Mouse (Mus musculus) CH12.LX (cell line): Measurements from ENCODE around the gene Lrp10. TPM values are rescaled to one million over a fixed set of nuclear protein-coding genes. Genes with fewer than 3 reads are reported as not detected.

ENCODE experiments used
- DNase-seq: peaks from one replicate; pipeline ENCODE4 v3.0.0-alpha.2; 2013; ENCODE audit errors: extremely low read depth
- H3K27ac ChIP-seq: 2 replicates; pipeline ENCODE4 v1.5.1; 2012; ENCODE audit warnings: low read depth, mild to moderate bottlenecking, control low read depth, moderate library complexity; ENCODE audit not compliant: insufficient read depth
- H3K27me3 ChIP-seq: replicated peaks from 2 replicates; pipeline ENCODE3; 2012; ENCODE audit warnings: inconsistent platforms
- H3K36me3 ChIP-seq, 2 experiments: replicated peaks in 1 of 2; 2 replicates each; pipeline versions ENCODE3 to v1.6.1; 2012; ENCODE audit warnings: inconsistent platforms in 1 of 2, low read length in 1 of 2, mild to moderate bottlenecking in 1 of 2, mixed read lengths in 1 of 2, moderate library complexity in 1 of 2; ENCODE audit not compliant: control insufficient read depth in 1 of 2, insufficient read depth in 1 of 2
- H3K4me1 ChIP-seq, 2 experiments: 2 replicates each; pipeline ENCODE4 v1.6.1; 2012; ENCODE audit warnings: inconsistent platforms in 1 of 2, moderate library complexity in 1 of 2; ENCODE audit not compliant: insufficient read depth in 2 of 2, control insufficient read depth in 1 of 2
- H3K4me2 ChIP-seq: 2 replicates; pipeline ENCODE4 v1.6.1; 2012; ENCODE audit warnings: low read depth, mild to moderate bottlenecking, control low read depth; ENCODE audit not compliant: poor library complexity, insufficient read depth, severe bottlenecking
- H3K4me3 ChIP-seq, 3 experiments: fragments of 150-350 bp in 1 of 3; sonication (generic) in 1 of 3; replicated peaks in 1 of 3; 2 replicates each; pipeline versions ENCODE3 to v1.5.1; 2011 to 2012; ENCODE audit warnings: low read depth in 2 of 3, low read length in 2 of 3, mild to moderate bottlenecking in 2 of 3, moderate library complexity in 2 of 3, control low read depth in 1 of 3, improper control_type of control experiment in 1 of 3, inconsistent platforms in 1 of 3, mixed read lengths in 1 of 3; ENCODE audit not compliant: poor library complexity in 1 of 3
- H3K79me2 ChIP-seq: replicated peaks from 2 replicates; pipeline ENCODE4 v1.6.1; 2012; ENCODE audit warnings: mild to moderate bottlenecking, moderate library complexity; ENCODE audit not compliant: control insufficient read depth, poor library complexity, insufficient read depth, severe bottlenecking; ENCODE audit errors: extremely low read depth
- H3K9ac ChIP-seq: 2 replicates; pipeline ENCODE4 v1.6.1; 2012; ENCODE audit warnings: low read depth, mild to moderate bottlenecking, control low read depth, moderate library complexity; ENCODE audit not compliant: insufficient read depth
- H3K9me3 ChIP-seq: replicated peaks from 2 replicates; pipeline ENCODE3; 2012; ENCODE audit warnings: low read length, inconsistent platforms, mixed read lengths
- BHLHE40 ChIP-seq: IDR thresholded peaks from 2 replicates; pipeline ENCODE4 v1.6.1; 2011; ENCODE audit warnings: mild to moderate bottlenecking, low read depth, low read length, improper control_type of control experiment
- CHD2 ChIP-seq: IDR thresholded peaks from 2 replicates; pipeline ENCODE4 v1.6.1; 2011; ENCODE audit warnings: low read length, improper control_type of control experiment
- E2F4 ChIP-seq: IDR thresholded peaks from 2 replicates; pipeline ENCODE4 v1.6.1; 2011; ENCODE audit warnings: low read depth, low read length, improper control_type of control experiment; ENCODE audit not compliant: insufficient replicate concordance
- ELF1 ChIP-seq: IDR thresholded peaks from 2 replicates; pipeline ENCODE4 v1.6.1; 2014; ENCODE audit warnings: low read depth, mild to moderate bottlenecking, inconsistent platforms, low read length, improper control_type of control experiment
- ETS1 ChIP-seq: conservative IDR thresholded peaks from 2 replicates; pipeline ENCODE4 v1.6.1; 2012; ENCODE audit warnings: low read depth, mild to moderate bottlenecking, inconsistent platforms, low read length, improper control_type of control experiment, moderate library complexity
- HCFC1 ChIP-seq: IDR thresholded peaks from 2 replicates; pipeline ENCODE4 v1.6.1; 2012; ENCODE audit warnings: low read depth, mild to moderate bottlenecking, inconsistent platforms, low read length, improper control_type of control experiment
- JUN ChIP-seq: IDR thresholded peaks from 2 replicates; pipeline ENCODE4 v1.6.1; 2011; ENCODE audit warnings: low read depth, mild to moderate bottlenecking, low read length, improper control_type of control experiment, moderate library complexity; ENCODE audit not compliant: insufficient read depth
- MAFK ChIP-seq: IDR thresholded peaks from 2 replicates; pipeline ENCODE4 v1.6.1; 2011; ENCODE audit warnings: low read length, improper control_type of control experiment; ENCODE audit not compliant: insufficient replicate concordance
- MAZ ChIP-seq: IDR thresholded peaks from 2 replicates; pipeline ENCODE4 v1.6.1; 2012; ENCODE audit warnings: low read depth, mild to moderate bottlenecking, inconsistent platforms, low read length, improper control_type of control experiment, moderate library complexity
- MXI1 ChIP-seq: IDR thresholded peaks from 2 replicates; pipeline ENCODE4 v1.6.1; 2011; ENCODE audit warnings: mild to moderate bottlenecking, low read depth, low read length, improper control_type of control experiment
- MYC ChIP-seq: IDR thresholded peaks from 2 replicates; pipeline ENCODE4 v1.6.1; 2011; ENCODE audit warnings: low read depth, mild to moderate bottlenecking, improper control_type of control experiment, low read length
- NRF1 ChIP-seq: IDR thresholded peaks from 2 replicates; pipeline ENCODE4 v1.6.1; 2014; ENCODE audit warnings: low read depth, mild to moderate bottlenecking, inconsistent platforms, low read length, improper control_type of control experiment, moderate library complexity
- PAX5 ChIP-seq: IDR thresholded peaks from 2 replicates; pipeline ENCODE4 v1.6.1; 2012; ENCODE audit warnings: low read length, inconsistent platforms, mixed read lengths
- SMC3 ChIP-seq: IDR thresholded peaks from 2 replicates; pipeline ENCODE4 v1.6.1; 2011; ENCODE audit warnings: low read depth, low read length, improper control_type of control experiment
- TBP ChIP-seq: conservative IDR thresholded peaks from 2 replicates; pipeline ENCODE4 v1.6.1; 2011; ENCODE audit warnings: low read depth, low read length, improper control_type of control experiment
- TCF12 ChIP-seq: IDR thresholded peaks from 2 replicates; pipeline ENCODE4 v1.6.1; 2014; ENCODE audit warnings: low read depth, mild to moderate bottlenecking, inconsistent platforms, low read length, improper control_type of control experiment
- USF2 ChIP-seq: conservative IDR thresholded peaks from 2 replicates; pipeline ENCODE4 v1.6.1; 2011; ENCODE audit warnings: low read depth, low read length, improper control_type of control experiment
- ZKSCAN1 ChIP-seq: IDR thresholded peaks from 2 replicates; pipeline ENCODE4 v1.6.1; 2012; ENCODE audit warnings: low read depth, inconsistent platforms, low read length, improper control_type of control experiment, borderline replicate concordance
- dilution Hi-C: fragments of 300-500 bp; cut with MboI; formaldehyde crosslinking; loops from 2 replicates; pipeline ENCODE4 v1.14.3; 2020; ENCODE audit warnings: low sequenced_read_pairs; ENCODE audit not compliant: extremely low pct_unique_long_range_greater_than_20kb, extremely low pct_ligation_motif_present
- in situ Hi-C: fragments of 300-500 bp; cut with MboI; formaldehyde crosslinking; loops from 3 replicates; pipeline ENCODE4 v1.14.3; 2019; ENCODE audit warnings: low sequenced_read_pairs, low pct_ligation_motif_present, low pct_unique_long_range_greater_than_20kb, mixed read lengths
- polyA plus RNA-seq: library from polyadenylated mRNA; unstranded; fragments of >175 nt; gene quantifications from 2 replicates; pipeline ENCODE4 v1.2.1, GENCODE M21; 2012; ENCODE audit warnings: low read depth; ENCODE audit not compliant: insufficient read length
- total RNA-seq, 2 experiments: library from RNA; depleted of rRNA; stranded (reverse); fragments of 300-350 nt in 1 of 2; fragments of >200 nt in 1 of 2; gene quantifications; 2 replicates each; pipeline ENCODE4 v1.2.3; 2012 to 2014

The Lrp10 gene
- total and polyA plus RNA-seq, 3 experiments: 28.7 to 79.8 (median 60.0) TPM

- DNase-seq: no peak
- Histone ChIP-seq H3K27ac (no peak within 1 kb of the TSS), H3K4me2 (no peak within 1 kb of the TSS), H3K9ac (no peak within 1 kb of the TSS), H3K4me1 (peaks cover 16 to 32% of the 10 kb centered on the region in 2 experiments), H3K36me3 (peaks cover 0 to 11% of the 10 kb centered on the region in 2 experiments), H3K27me3 (no peaks in the 10 kb centered on the region), H3K9me3 (no peaks in the 10 kb centered on the region), H3K4me3 (no peak within 1 kb of the TSS), H3K79me2 (no peaks in the 10 kb centered on the region)
- in situ Hi-C loops (no loop called here), dilution Hi-C loops (no loop called here)
- no peak for TF ChIP-seq JUN
- TF ChIP-seq MAZ: no peak
- TF ChIP-seq E2F4: no peak
- no peak for TF ChIP-seq TCF12
- TF ChIP-seq MXI1: no peak
- no peak for TF ChIP-seq BHLHE40
- no peak for TF ChIP-seq ZKSCAN1
- no peak for TF ChIP-seq MAFK
- no peak for TF ChIP-seq ETS1
- no peak for TF ChIP-seq ELF1
- TF ChIP-seq MYC: no peak
- TF ChIP-seq USF2: no peak
- no peak for TF ChIP-seq PAX5
- no peak for TF ChIP-seq HCFC1
- TF ChIP-seq SMC3: no peak
Measured at GRCm38 (mm10) chr14:54475941-54476844, 12.3 kb downstream of the Lrp10 start, which contains the start of gene Rem2. TSS of gene Rem2 (plus strand) at chr14:54476100.

DNA sequence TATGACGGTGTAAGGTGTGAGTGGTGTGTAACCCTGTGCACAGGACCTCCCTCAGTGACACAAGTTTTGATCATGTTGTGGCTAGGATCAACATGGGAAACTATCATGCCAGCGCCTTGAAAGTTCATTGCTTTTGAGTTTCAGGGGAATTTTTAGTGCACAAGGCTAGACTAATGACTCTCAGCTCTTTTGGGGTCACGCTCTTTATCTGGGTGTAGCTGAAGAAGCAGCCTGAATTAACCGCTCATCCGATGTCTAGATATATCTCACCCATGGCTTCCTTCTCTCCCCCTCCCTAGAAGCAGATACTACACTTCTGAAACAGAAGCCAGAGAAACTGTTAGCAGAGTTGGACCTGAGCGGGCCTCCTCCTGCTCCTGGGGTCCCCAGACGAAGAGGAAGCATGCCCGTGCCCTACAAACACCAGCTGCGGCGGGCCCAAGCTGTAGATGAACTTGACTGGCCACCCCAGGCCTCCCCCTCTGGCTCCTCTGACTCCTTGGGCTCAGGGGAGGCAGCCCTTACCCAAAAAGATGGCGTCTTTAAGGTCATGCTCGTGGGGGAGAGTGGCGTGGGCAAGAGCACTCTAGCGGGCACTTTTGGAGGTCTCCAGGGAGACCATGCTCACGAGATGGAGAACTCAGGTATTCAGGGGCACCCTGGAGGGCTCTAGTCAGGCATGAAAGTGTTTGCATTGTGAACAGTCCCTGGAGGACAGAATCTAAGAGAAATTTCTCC lies 13.4 kb downstream of the Lrp10 start:
- H3K27ac ChIP-seq: no peak overlapping the region
- no peaks in the 10 kb centered on the region for H3K36me3 ChIP-seq
- no peak overlapping the region for H3K4me2 ChIP-seq
- H3K9ac ChIP-seq: no peak overlapping the region
- no peak for DNase-seq
- no peaks in the 10 kb centered on the region for H3K9me3 ChIP-seq
- TF ChIP-seq PAX5 (no peak), CHD2 (no peak), TBP (no peak), NRF1 (no peak)
- in situ Hi-C loops (no loop called here), dilution Hi-C loops (no loop called here)
- H3K4me3 ChIP-seq: no peak overlapping the region
- H3K4me1 ChIP-seq: peaks cover 17 to 38% of the 10 kb centered on the region in 2 experiments
- H3K27me3 ChIP-seq: no peaks in the 10 kb centered on the region
- H3K79me2 ChIP-seq: no peaks in the 10 kb centered on the region
